Mouse (Mus musculus): ENCODE data around the gene Kcnip3.

DNA sequence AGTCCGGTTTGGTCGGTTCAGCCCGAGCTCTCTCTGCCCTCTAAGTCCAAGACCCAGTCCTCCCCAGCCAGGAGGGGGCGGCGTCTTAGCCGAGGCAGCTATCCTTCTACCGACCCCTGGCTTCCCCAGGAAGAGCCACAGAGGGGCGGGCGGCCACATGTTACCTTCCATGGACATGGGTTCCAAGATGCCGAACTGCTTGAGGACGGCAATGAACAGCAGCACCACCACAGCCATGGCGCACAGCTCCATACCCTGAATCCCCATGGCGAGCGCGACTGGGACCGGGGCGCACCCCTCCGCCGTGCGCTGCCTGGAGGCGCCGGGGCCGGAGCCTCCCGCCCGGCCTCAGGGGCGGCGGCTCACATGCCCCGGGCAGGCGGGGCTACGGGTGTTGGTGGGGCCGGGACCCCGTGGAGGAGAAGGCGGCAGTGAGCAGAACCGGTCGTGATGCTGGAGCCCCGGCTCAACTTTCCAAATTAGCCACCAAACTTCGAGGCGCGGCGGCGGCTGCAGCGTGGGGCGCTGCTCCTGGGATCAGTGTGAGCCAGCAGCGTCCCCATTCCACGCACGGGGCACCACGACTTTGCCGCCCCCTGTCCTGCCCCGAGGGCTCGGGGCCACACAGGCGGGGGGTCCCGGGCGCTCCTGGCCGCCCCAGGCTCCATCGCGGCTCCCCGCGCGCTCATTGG, 39.9 kb downstream of the Kcnip3 start:
- no peak for TF ChIP-seq POLR2A (IDR thresholded peaks at IDR 0.05; ENCODE audit: extremely low read depth, insufficient read depth, low read length)
- TF ChIP-seq CTCF (IDR thresholded peaks at IDR 0.05; ENCODE audit: low read depth, low read length) = no peak
